Mouse (Mus musculus) testis, adult 2 months (tissue): ENCODE data around the gene B3galt5.

Experiments used
- CTCF ChIP-seq: fragments of 200-500 bp; IDR thresholded peaks from 2 replicates; pipeline ENCODE4 v1.5.1; 2012; ENCODE audit warnings: low read depth, mild to moderate bottlenecking, inconsistent platforms, low read length, moderate library complexity; ENCODE audit not compliant: control insufficient read depth, insufficient read depth, insufficient replicate concordance
- POLR2A ChIP-seq: fragments of 200-500 bp; IDR thresholded peaks from 2 replicates; pipeline ENCODE4 v1.6.1; 2012; ENCODE audit warnings: low read depth, mild to moderate bottlenecking, inconsistent platforms, low read length, moderate library complexity; ENCODE audit not compliant: control insufficient read depth

DNA sequence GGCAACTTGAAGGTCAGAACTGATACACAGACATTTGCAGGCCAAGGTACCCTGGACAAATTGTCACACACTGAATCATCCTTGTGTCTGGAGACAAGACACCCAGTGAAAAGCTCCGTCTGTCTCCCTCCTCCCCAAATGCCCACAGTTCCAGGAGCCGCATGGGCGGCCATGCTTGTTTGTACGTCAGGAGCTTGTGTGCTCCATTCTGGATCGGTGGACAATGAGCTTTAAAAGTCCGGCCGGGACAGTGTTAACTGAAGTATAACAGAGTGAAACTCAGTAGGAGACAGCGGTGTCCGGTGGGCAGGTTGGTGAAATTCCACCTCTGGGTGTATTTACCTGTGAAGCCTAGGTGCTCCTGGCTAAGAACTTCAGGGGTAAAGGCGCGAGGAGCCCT is 129.3 kb downstream of the B3galt5 start:
- TF ChIP-seq POLR2A = no peak
- TF ChIP-seq CTCF = no peak
